Mouse (Mus musculus) intestine, embryonic 14.5 days (tissue): ENCODE data around the gene Klk10. TPM values are rescaled to one million over a fixed set of nuclear protein-coding genes. Genes with fewer than 3 reads are reported as not detected.

Experiments
- ATAC-seq: fragments of 200-750 bp; cut with Nextera tagmentation; replicated peaks from 2 replicates; pipeline ENCODE4 v1.8.0; 2017; ENCODE audit warnings: low read depth, moderate number of reproducible peaks, moderate TSS enrichment, moderate library complexity; ENCODE audit not compliant: low FRiP score, low TSS enrichment
- DNase-seq: peaks from one replicate; pipeline ENCODE4 v3.0.0-alpha.2; 2018; ENCODE audit warnings: low spot score
- H3K27ac ChIP-seq: fragments of 300-500 bp; sonication (generic); 2 replicates; pipeline ENCODE4 v1.5.1; 2014; ENCODE audit warnings: low read depth, mild to moderate bottlenecking, control low read depth
- H3K27me3 ChIP-seq: fragments of 300-500 bp; sonication (generic); replicated peaks from 2 replicates; pipeline ENCODE4 v1.6.1; 2014; ENCODE audit warnings: low read length, control low read depth; ENCODE audit not compliant: control insufficient read depth, insufficient read depth
- H3K36me3 ChIP-seq: fragments of 300-500 bp; sonication (generic); 2 replicates; pipeline ENCODE4 v1.6.1; 2014; ENCODE audit warnings: low read length, control low read depth; ENCODE audit not compliant: control insufficient read depth, insufficient read depth
- H3K4me1 ChIP-seq: fragments of 300-500 bp; sonication (generic); replicated peaks from 2 replicates; pipeline ENCODE4 v1.6.1; 2014; ENCODE audit warnings: low read length, control low read depth, mixed read lengths; ENCODE audit not compliant: control insufficient read depth, insufficient read depth
- H3K4me2 ChIP-seq: fragments of 300-500 bp; sonication (generic); 2 replicates; pipeline ENCODE4 v1.6.1; 2014; ENCODE audit warnings: low read length
- H3K4me3 ChIP-seq: fragments of 300-500 bp; sonication (generic); 2 replicates; pipeline ENCODE4 v1.5.1; 2014; ENCODE audit warnings: low read depth, low read length, control low read depth, mixed read lengths
- H3K9ac ChIP-seq: fragments of 300-500 bp; sonication (generic); 2 replicates; pipeline ENCODE4 v1.6.1; 2014; ENCODE audit warnings: mild to moderate bottlenecking, low read length
- H3K9me3 ChIP-seq: fragments of 300-500 bp; sonication (generic); 2 replicates; pipeline ENCODE4 v1.6.1; 2016; ENCODE audit warnings: low read length, control low read depth; ENCODE audit not compliant: control insufficient read depth
- WGBS: fragments of 180-500 bp; shearing (Covaris S2); extraction: QIAGEN DNeasy Blood & Tissue Kit; methylation state at CpG from one replicate; pipeline ENCODE4 v1.1.7; 2014; 5-methylcytosine and 5-hydroxymethylcytosine counted together
- polyA plus RNA-seq: library from polyadenylated mRNA; unstranded; fragments of >200 nt; fragmentation: Nextera tagmentation; extraction: Ambion mirVana; gene quantifications from 2 replicates; pipeline ENCODE4 v1.2.1, GENCODE M21; 2014

Gene Klk10
- polyA plus RNA-seq, 1 experiment from 2014 or later, result 1.4 TPM

- Histone ChIP-seq H3K9me3 (no peaks in the 10 kb centered on the region), H3K4me2 (no peak within 1 kb of the TSS), H3K4me3 (no peak within 1 kb of the TSS), H3K27me3 (no peaks in the 10 kb centered on the region), H3K4me1 (no peaks in the 10 kb centered on the region), H3K9ac (no peak within 1 kb of the TSS), H3K27ac (no peak within 1 kb of the TSS), H3K36me3 (no peaks in the 10 kb centered on the region)
- no peak for ATAC-seq
- peak; percentile 28 for DNase-seq
- 92% methylated on average over 5 of the region's 5 CpGs for WGBS
These were observed 6.5 kb upstream of the Klk10 start, which contains the start of gene Klk11 for GRCm38 (mm10) chr7:43774364-43774763. Klk11 (plus strand) TSS chr7:43774604.

- Histone ChIP-seq H3K9ac (no peak overlapping the region), H3K36me3 (no peaks in the 10 kb centered on the region), H3K27ac (no peak overlapping the region), H3K4me1 (no peaks in the 10 kb centered on the region), H3K27me3 (no peaks in the 10 kb centered on the region), H3K4me3 (no peak overlapping the region), H3K9me3 (no peaks in the 10 kb centered on the region), H3K4me2 (no peak overlapping the region)
- no peak for DNase-seq
- ATAC-seq, result no peak
- 73% methylated on average over 6 of the region's 6 CpGs for WGBS
These were observed 6.0 kb upstream of the Klk10 start for GRCm38 (mm10) chr7:43774802-43775201.

- 56% methylated on average over 6 of the region's 7 CpGs for WGBS
- no peak overlapping the region for H3K27ac ChIP-seq
- H3K36me3 ChIP-seq, result no peaks in the 10 kb centered on the region
- DNase-seq (peak; percentile 50), ATAC-seq (no peak)
- no peak overlapping the region for H3K9ac ChIP-seq
- H3K4me2 ChIP-seq, result no peak overlapping the region
- H3K27me3 ChIP-seq, result no peaks in the 10 kb centered on the region
- H3K4me3 ChIP-seq, result no peak overlapping the region
- no peaks in the 10 kb centered on the region for H3K4me1 ChIP-seq
- no peaks in the 10 kb centered on the region for H3K9me3 ChIP-seq
These were observed 5.4 kb upstream of the Klk10 start for GRCm38 (mm10) chr7:43775311-43776057.

- no peak for ATAC-seq
- no peaks in the 10 kb centered on the region for H3K27me3 ChIP-seq
- H3K9ac ChIP-seq, result no peak overlapping the region
- H3K4me3 ChIP-seq, result no peak overlapping the region
- peak; percentile 18 for DNase-seq
- no peak overlapping the region for H3K27ac ChIP-seq
- 82% methylated on average over 5 of the region's 5 CpGs for WGBS
- no peaks in the 10 kb centered on the region for H3K36me3 ChIP-seq
- no peaks in the 10 kb centered on the region for H3K4me1 ChIP-seq
- no peak overlapping the region for H3K4me2 ChIP-seq
- H3K9me3 ChIP-seq, result no peaks in the 10 kb centered on the region
These were observed 4.3 kb upstream of the Klk10 start for GRCm38 (mm10) chr7:43776506-43776905.

GRCm38 (mm10) chr7:43777423-43777822 is 3.4 kb upstream of the Klk10 start:
- WGBS, result 83% methylated on average over 12 of the region's 12 CpGs
- no peak for DNase-seq
- no peaks in the 10 kb centered on the region for H3K36me3 ChIP-seq
- no peak overlapping the region for H3K27ac ChIP-seq
- no peaks in the 10 kb centered on the region for H3K4me1 ChIP-seq
- no peak overlapping the region for H3K4me3 ChIP-seq
- no peak overlapping the region for H3K4me2 ChIP-seq
- no peaks in the 10 kb centered on the region for H3K27me3 ChIP-seq
- no peak overlapping the region for H3K9ac ChIP-seq
- no peaks in the 10 kb centered on the region for H3K9me3 ChIP-seq
- ATAC-seq, result no peak

GRCm38 (mm10) chr7:43778176-43778970 is 2.5 kb upstream of the Klk10 start:
- Histone ChIP-seq H3K4me2 (no peak overlapping the region), H3K9me3 (no peaks in the 10 kb centered on the region), H3K27ac (no peak overlapping the region), H3K27me3 (no peaks in the 10 kb centered on the region; the same call in 1 of the 2 replicates), H3K4me1 (no peaks in the 10 kb centered on the region), H3K36me3 (no peaks in the 10 kb centered on the region), H3K4me3 (no peak overlapping the region), H3K9ac (no peak overlapping the region)
- ATAC-seq (no peak), DNase-seq (peak; percentile 24)
- WGBS, result 86% methylated on average over 10 of the region's 10 CpGs

- no peak overlapping the region for H3K9ac ChIP-seq
- 58% methylated on average over 6 of the region's 6 CpGs for WGBS
- H3K4me2 ChIP-seq, result no peak overlapping the region
- no peaks in the 10 kb centered on the region for H3K9me3 ChIP-seq
- ATAC-seq, result no peak
- peak; percentile 50 for DNase-seq
- H3K4me1 ChIP-seq, result no peaks in the 10 kb centered on the region
- no peaks in the 10 kb centered on the region for H3K36me3 ChIP-seq
- no peak overlapping the region for H3K27ac ChIP-seq
- H3K27me3 ChIP-seq, result no peaks in the 10 kb centered on the region; the same call in 1 of the 2 replicates
- H3K4me3 ChIP-seq, result no peak overlapping the region
These were observed 594 bp upstream of the Klk10 start for GRCm38 (mm10) chr7:43780241-43780640.

- Histone ChIP-seq H3K4me3 (no peak overlapping the region), H3K4me2 (no peak overlapping the region), H3K9ac (no peak overlapping the region), H3K9me3 (no peaks in the 10 kb centered on the region), H3K27ac (no peak overlapping the region), H3K4me1 (no peaks in the 10 kb centered on the region), H3K27me3 (no peaks in the 10 kb centered on the region; the same call in 1 of the 2 replicates), H3K36me3 (no peaks in the 10 kb centered on the region)
- ATAC-seq (no peak), DNase-seq (no peak)
- 88% methylated on average over 11 of the region's 11 CpGs for WGBS
These were observed 706 bp downstream of the Klk10 start for GRCm38 (mm10) chr7:43781541-43781940.
